Mouse (Mus musculus): ENCODE data around the gene Ripor3. TPM values are rescaled to one million over a fixed set of nuclear protein-coding genes. Genes with fewer than 3 reads are reported as not detected.

Gene Ripor3
- total and polyA plus RNA-seq, 3 experiments, result 0.17 TPM; not detected in 2

DNA sequence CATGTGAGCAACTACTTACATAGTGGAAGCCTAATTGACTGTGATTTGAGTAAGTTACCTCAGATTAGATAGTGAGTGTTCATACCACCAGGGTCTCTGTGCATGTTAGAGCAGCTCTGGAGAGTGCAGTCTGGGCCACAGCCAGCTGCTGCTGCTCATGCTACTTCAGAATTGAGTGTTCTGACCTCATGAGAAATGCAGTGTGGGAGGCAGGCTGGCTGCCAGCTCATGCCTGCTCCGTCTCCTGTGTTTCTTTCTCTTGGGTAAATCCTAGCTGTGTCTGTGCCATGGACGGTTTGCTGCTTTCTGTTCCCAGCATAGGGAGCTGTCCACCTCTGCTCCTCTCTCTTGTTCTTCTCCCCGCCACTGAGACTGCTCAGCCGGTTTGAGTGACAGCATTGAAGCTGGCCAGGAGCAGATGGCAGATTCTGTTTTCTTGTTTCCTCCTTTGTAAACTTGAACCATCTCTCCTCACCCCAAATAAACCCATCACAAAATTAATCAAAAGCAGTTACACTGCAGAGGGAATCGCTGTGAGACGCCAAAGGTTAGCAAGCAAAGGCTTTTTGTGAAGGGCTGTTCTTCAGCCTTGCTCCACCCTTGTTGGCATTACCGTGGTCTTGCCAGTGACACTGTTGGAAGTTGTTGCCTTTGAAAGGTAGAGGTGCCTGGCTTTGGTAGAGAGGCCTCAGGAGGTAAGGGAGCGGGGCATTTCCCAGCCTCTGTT is 68.1 kb downstream of the Ripor3 start:
- Histone ChIP-seq H3K4me2 (ENCODE audit: insufficient read depth, low read depth, poor library complexity, severe bottlenecking) (peak overlapping the region; percentile 95), H3K9ac (ENCODE audit: insufficient read depth, low read depth) (peak overlapping the region; percentile 45), H3K79me2 (replicated peaks; ENCODE audit: control insufficient read depth, extremely low read depth, insufficient read depth, poor library complexity, severe bottlenecking) (peaks cover 99% of the 10 kb centered on the region), H3K27ac (ENCODE audit: insufficient read depth, low read depth) (peak overlapping the region; percentile 89), H3K4me1 (ENCODE audit: control insufficient read depth in 1 of 2, insufficient read depth in 2 of 2) (peaks cover 64 to 96% of the 10 kb centered on the region in 2 experiments), H3K4me3 (replicated peaks in 1 of 3; ENCODE audit: low read depth in 2 of 3, low read length in 2 of 3, poor library complexity in 1 of 3) (peak overlapping the region in 2 of 3 experiments; percentile 7 to 12), H3K36me3 (replicated peaks in 1 of 2; ENCODE audit: control insufficient read depth in 1 of 2, insufficient read depth in 1 of 2, low read length in 1 of 2) (peaks cover 0 to 36% of the 10 kb centered on the region in 2 experiments), H3K27me3 (replicated peaks) (no peaks in the 10 kb centered on the region), H3K9me3 (replicated peaks; ENCODE audit: low read length) (no peaks in the 10 kb centered on the region)
- TF ChIP-seq MYC (IDR thresholded peaks at IDR 0.05; ENCODE audit: low read depth, low read length) (peak; percentile 44; the same call in 1 of the 2 replicates), BHLHE40 (IDR thresholded peaks at IDR 0.05; ENCODE audit: low read depth, low read length) (peak; percentile 63), RCOR1 (conservative IDR thresholded peaks at IDR 0.05; ENCODE audit: low read depth, low read length) (no peak), USF1 (IDR thresholded peaks at IDR 0.05; ENCODE audit: low read depth, low read length) (no peak), MAZ (IDR thresholded peaks at IDR 0.05; ENCODE audit: low read depth, low read length) (no peak), KAT2A (IDR thresholded peaks at IDR 0.05; ENCODE audit: insufficient replicate concordance, low read length) (no peak), USF2 (conservative IDR thresholded peaks at IDR 0.05; ENCODE audit: low read depth, low read length) (no peak), CHD2 (IDR thresholded peaks at IDR 0.05; ENCODE audit: low read length) (no peak), MAFK (IDR thresholded peaks at IDR 0.05; ENCODE audit: insufficient replicate concordance, low read length) (no peak), E2F4 (IDR thresholded peaks at IDR 0.05; ENCODE audit: insufficient replicate concordance, low read depth, low read length) (no peak), UBTF (IDR thresholded peaks at IDR 0.05; ENCODE audit: low read depth, low read length) (0 out of 2 replicates have a peak, but pooled peaks have one; percentile 23), SMC3 (IDR thresholded peaks at IDR 0.05; ENCODE audit: low read depth, low read length) (no peak), ZKSCAN1 (IDR thresholded peaks at IDR 0.05; ENCODE audit: borderline replicate concordance, low read depth, low read length) (no peak), IRF4 (IDR thresholded peaks at IDR 0.05; ENCODE audit: low read depth, low read length) (peak; percentile 89), HCFC1 (IDR thresholded peaks at IDR 0.05; ENCODE audit: low read depth, low read length) (no peak), POLR2A (IDR thresholded peaks at IDR 0.05; ENCODE audit: low read depth, low read length) (no peak), JUN (IDR thresholded peaks at IDR 0.05; ENCODE audit: insufficient read depth, low read depth, low read length) (peak; percentile 45), ZNF384 (IDR thresholded peaks at IDR 0.05; ENCODE audit: low read depth, low read length) (no peak), NRF1 (IDR thresholded peaks at IDR 0.05; ENCODE audit: low read depth, low read length) (no peak), JUND (conservative IDR thresholded peaks at IDR 0.05; ENCODE audit: low read depth, low read length) (peak; percentile 69), CHD1 (IDR thresholded peaks at IDR 0.05; ENCODE audit: low read depth, low read length) (peak; percentile 69; the same call in 1 of the 2 replicates), NELFE (IDR thresholded peaks at IDR 0.05; ENCODE audit: low read depth, low read length) (no peak), POLR2AphosphoS2 (IDR thresholded peaks at IDR 0.05; ENCODE audit: low read depth, low read length) (no peak), TBP (conservative IDR thresholded peaks at IDR 0.05; ENCODE audit: low read depth, low read length) (no peak), PAX5 (IDR thresholded peaks at IDR 0.05; ENCODE audit: low read length) (no peak), RAD21 (IDR thresholded peaks at IDR 0.05; ENCODE audit: low read depth, low read length) (no peak), GABPA (IDR thresholded peaks at IDR 0.05; ENCODE audit: insufficient replicate concordance, low read depth, low read length) (no peak), MAX (IDR thresholded peaks at IDR 0.05; ENCODE audit: low read length) (no peak), ETS1 (conservative IDR thresholded peaks at IDR 0.05; ENCODE audit: low read depth, low read length) (peak; percentile 71), MXI1 (IDR thresholded peaks at IDR 0.05; ENCODE audit: low read depth, low read length) (peak; percentile 24; the same call in 1 of the 2 replicates), SIN3A (IDR thresholded peaks at IDR 0.05; ENCODE audit: low read length) (no peak), ZC3H11A (IDR thresholded peaks at IDR 0.05; ENCODE audit: low read depth, low read length) (no peak), TCF12 (IDR thresholded peaks at IDR 0.05; ENCODE audit: low read depth, low read length) (peak; percentile 65), MEF2A (IDR thresholded peaks at IDR 0.05; ENCODE audit: borderline replicate concordance, low read depth, low read length) (0 out of 2 replicates have a peak, but pooled peaks have one; percentile 19), CTCF (conservative IDR thresholded peaks at IDR 0.05 in 1 of 2, IDR thresholded peaks at IDR 0.05 in 1 of 2; ENCODE audit: low read depth in 2 of 2, low read length in 2 of 2) (no peak), ELF1 (IDR thresholded peaks at IDR 0.05; ENCODE audit: low read depth, low read length) (no peak), ZMIZ1 (IDR thresholded peaks at IDR 0.05; ENCODE audit: low read depth, low read length) (0 out of 2 replicates have a peak, but pooled peaks have one; percentile 4), EP300 (IDR thresholded peaks at IDR 0.05; ENCODE audit: low read length) (peak; percentile 72; the same call in 1 of the 2 replicates)
- no peak for DNase-seq (ENCODE audit: extremely low read depth)
- dilution Hi-C loops (cut with MboI; ENCODE audit: extremely low pct_ligation_motif_present, extremely low pct_unique_long_range_greater_than_20kb, low sequenced_read_pairs) (no loop called here), in situ Hi-C loops (cut with MboI; ENCODE audit: low pct_ligation_motif_present, low pct_unique_long_range_greater_than_20kb, low sequenced_read_pairs) (no loop called here)

Measured in CH12.LX (cell line).